Mouse (Mus musculus): ENCODE data around the gene Morn4. TPM values are rescaled to one million over a fixed set of nuclear protein-coding genes. Genes with fewer than 3 reads are reported as not detected.
"Not testable (repeated sequence)": the region's sequence is repeated elsewhere in the genome, so short reads cannot be mapped to it uniquely, and the experiment has no call there.

Gene Morn4
- total and polyA plus RNA-seq, 2 experiments from 2014 or later, result 47.5 to 122 TPM

DNA sequence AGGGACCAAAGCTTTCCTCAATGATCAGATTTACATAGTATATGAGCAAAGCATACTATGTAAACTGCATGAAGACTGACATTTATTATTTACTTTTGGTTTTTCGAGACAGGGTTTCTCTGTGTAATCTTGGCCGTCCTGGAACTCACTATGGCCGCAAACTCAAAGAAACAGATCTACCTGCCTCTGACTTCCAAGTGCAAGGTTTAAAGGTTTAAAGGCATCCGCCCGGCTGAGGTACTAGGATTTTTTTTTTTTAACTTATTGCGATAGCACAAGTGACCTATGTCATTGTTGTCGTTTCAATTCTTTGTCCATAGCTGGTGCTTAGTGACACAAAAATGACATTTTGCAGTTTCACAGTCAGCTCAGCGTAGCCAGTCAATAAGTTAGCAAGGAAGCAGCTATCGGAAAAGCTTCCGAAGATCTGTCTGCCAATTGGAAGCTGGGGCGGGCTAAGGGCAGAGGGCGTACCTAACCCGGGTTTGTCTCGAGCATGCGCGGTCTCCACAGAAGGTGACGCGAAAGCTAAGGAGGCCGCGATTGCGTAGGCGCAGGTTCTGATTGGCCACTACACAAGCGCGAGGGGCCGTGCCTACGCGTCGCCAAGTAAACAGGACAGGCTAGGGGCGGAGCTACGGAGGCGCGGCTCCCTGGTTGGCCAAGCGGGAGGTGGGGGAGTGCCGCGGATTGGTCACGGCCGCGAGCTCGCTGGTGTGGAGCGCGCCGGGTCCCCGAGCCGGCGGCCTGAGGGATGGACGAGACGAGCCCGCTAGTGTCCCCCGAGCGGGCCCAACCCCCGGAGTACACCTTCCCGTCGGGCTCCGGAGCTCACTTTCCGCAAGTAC lies 3.8 kb upstream of the Morn4 start, which contains the start of gene Pi4k2a:
Gene Pi4k2a (plus strand): TSS at position 723 of the 848 bp plus-strand sequence.
- H3K36me3 ChIP-seq (ENCODE audit: insufficient read depth, low read length), result no peaks in the 10 kb centered on the region
- DNase-seq (ENCODE audit: low spot score) (peak; percentile 100), ATAC-seq (ENCODE audit: low FRiP score) (peak; percentile 98)
- H3K9me3 ChIP-seq (ENCODE audit: low read length), result no peaks in the 10 kb centered on the region
- peak within 1 kb of the TSS; percentile 89 for H3K27ac ChIP-seq (ENCODE audit: low read depth, low read length)
- peak within 1 kb of the TSS; percentile 97 for H3K4me3 ChIP-seq (ENCODE audit: low read depth, low read length)
- H3K4me1 ChIP-seq (ENCODE audit: insufficient read depth, low read length), result no peaks in the 10 kb centered on the region; the same call in 1 of the 2 replicates
- peak within 1 kb of the TSS; percentile 86 for H3K9ac ChIP-seq (replicated peaks; ENCODE audit: low read length, poor library complexity, severe bottlenecking)
- peak within 1 kb of the TSS; percentile 84 for H3K4me2 ChIP-seq (ENCODE audit: low read depth, low read length, poor library complexity, severe bottlenecking)
- no peaks in the 10 kb centered on the region for H3K27me3 ChIP-seq (ENCODE audit: insufficient read depth, low read length)
- TF ChIP-seq CTCF (IDR thresholded peaks at IDR 0.05), result peak; percentile 26; the same call in 1 of the 2 replicates
- 1% methylated on average over 46 of the region's 55 CpGs for WGBS

DNA sequence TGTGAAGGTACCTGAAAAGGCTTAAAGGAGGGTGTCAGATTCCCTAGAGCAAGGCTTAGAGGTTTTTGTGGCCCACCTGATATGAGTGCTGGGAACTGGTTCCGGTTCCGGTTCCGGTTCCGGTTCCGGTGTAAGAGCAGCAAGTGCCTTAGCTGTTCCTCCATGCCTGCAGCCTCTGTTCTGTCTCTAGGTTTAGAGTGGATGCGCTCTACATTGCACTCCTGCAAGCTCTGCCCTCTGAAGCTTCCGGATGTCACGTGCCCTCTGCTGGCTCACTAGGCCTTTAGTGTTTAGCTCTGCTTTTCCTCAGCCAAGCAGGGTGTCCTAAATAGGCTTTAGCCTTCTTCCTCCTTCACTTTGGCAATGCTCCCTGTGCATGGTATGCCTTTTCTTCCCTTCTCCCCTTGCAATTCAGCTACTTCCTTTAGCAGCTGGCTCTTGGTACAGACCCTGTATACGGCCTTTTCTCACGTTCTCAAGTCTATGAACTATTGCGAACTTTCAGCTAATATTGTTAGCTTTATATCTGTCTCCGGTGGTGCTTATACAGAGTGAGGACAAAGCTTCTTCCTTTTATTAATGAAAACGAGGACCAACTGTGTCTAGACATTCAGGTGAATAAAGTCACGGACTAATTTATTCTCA lies 3.1 kb upstream of the Morn4 start:
- Histone ChIP-seq H3K4me1 (ENCODE audit: insufficient read depth, low read length) (no peaks in the 10 kb centered on the region; the same call in 1 of the 2 replicates), H3K9me3 (ENCODE audit: low read length) (no peaks in the 10 kb centered on the region), H3K27me3 (ENCODE audit: insufficient read depth, low read length) (no peaks in the 10 kb centered on the region), H3K27ac (ENCODE audit: low read depth, low read length) (peak overlapping the region; percentile 79), H3K36me3 (ENCODE audit: insufficient read depth, low read length) (no peaks in the 10 kb centered on the region), H3K4me3 (ENCODE audit: low read depth, low read length) (peak overlapping the region; percentile 97), H3K4me2 (ENCODE audit: low read depth, low read length, poor library complexity, severe bottlenecking) (peak overlapping the region; percentile 60), H3K9ac (replicated peaks; ENCODE audit: low read length, poor library complexity, severe bottlenecking) (peak overlapping the region; percentile 8; the same call in 1 of the 2 replicates)
- no peak for TF ChIP-seq CTCF (IDR thresholded peaks at IDR 0.05)
- WGBS, result 13% methylated on average over 14 of the region's 14 CpGs
- DNase-seq (ENCODE audit: low spot score) (peak; percentile 68), ATAC-seq (ENCODE audit: low FRiP score) (no peak)

DNA sequence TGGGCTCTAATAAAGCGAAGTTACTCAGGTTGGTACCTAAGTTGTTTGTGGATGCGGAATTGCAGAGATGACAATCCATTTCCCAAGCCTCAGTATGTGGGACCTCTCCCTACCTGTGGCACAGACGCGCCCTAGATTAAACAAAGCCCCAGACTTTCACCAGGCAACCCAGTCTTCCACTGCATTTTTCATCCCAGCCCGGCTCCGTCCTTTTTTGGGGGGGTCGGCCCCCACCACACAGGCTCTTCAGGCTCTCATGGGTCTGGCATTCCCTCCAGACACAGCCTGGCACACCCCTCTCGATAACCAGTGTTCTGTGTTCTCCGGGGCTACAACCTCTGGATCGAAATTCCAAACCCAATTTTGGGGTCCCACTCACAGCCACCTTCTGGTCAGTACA lies 467 bp downstream of the Morn4 start:
- 0 out of 2 replicates have a peak, but pooled peaks have one; percentile 0 for ATAC-seq (ENCODE audit: low FRiP score)
- no peak for DNase-seq (ENCODE audit: low spot score)
- peak overlapping the region; percentile 77 for H3K27ac ChIP-seq (ENCODE audit: low read depth, low read length)

DNA sequence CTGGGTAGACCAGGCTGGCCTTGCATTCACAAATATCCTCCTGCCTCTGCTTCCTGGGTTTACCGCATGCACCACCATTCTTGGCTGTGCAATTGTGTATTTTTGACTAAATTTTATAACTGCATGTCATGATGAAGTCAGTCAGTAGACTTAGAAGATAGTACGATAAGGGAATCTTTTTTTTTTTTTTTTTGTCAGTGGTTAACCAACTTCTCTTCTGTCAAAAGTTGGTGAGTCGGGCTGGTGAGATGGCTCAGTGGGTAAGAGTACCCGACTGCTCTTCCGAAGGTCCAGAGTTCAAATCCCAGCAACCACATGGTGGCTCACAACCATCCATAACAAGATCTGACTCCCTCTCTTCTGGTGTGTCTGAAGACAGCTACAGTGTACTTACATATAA lies 4.5 kb downstream of the Morn4 start:
- peaks cover 17% of the 10 kb centered on the region for H3K36me3 ChIP-seq (ENCODE audit: insufficient read depth, low read length)
- H3K9me3 ChIP-seq (ENCODE audit: low read length); ATAC-seq (ENCODE audit: low FRiP score); H3K9ac ChIP-seq (replicated peaks; ENCODE audit: low read length, poor library complexity, severe bottlenecking); DNase-seq (ENCODE audit: low spot score); H3K27ac ChIP-seq (ENCODE audit: low read depth, low read length); H3K4me2 ChIP-seq (ENCODE audit: low read depth, low read length, poor library complexity, severe bottlenecking); H3K4me1 ChIP-seq (ENCODE audit: insufficient read depth, low read length); H3K4me3 ChIP-seq (ENCODE audit: low read depth, low read length); H3K27me3 ChIP-seq (ENCODE audit: insufficient read depth, low read length): not testable (repeated sequence)
- WGBS, result 96% methylated on average over 5 of the region's 5 CpGs

More for the DNA sequence above, 467 bp downstream of the Morn4 start:
- peak overlapping the region; percentile 72 for H3K4me3 ChIP-seq (ENCODE audit: low read depth, low read length)
- no peak for TF ChIP-seq CTCF (IDR thresholded peaks at IDR 0.05)
- H3K36me3 ChIP-seq (ENCODE audit: insufficient read depth, low read length), result no peaks in the 10 kb centered on the region
- 4% methylated on average over 10 of the region's 10 CpGs for WGBS
- no peaks in the 10 kb centered on the region for H3K4me1 ChIP-seq (ENCODE audit: insufficient read depth, low read length)
- H3K9ac ChIP-seq (replicated peaks; ENCODE audit: low read length, poor library complexity, severe bottlenecking), result peak overlapping the region; percentile 86
- H3K4me2 ChIP-seq (ENCODE audit: low read depth, low read length, poor library complexity, severe bottlenecking), result peak overlapping the region; percentile 72
- H3K27me3 ChIP-seq (ENCODE audit: insufficient read depth, low read length), result no peaks in the 10 kb centered on the region
- H3K9me3 ChIP-seq (ENCODE audit: low read length), result no peaks in the 10 kb centered on the region

DNA sequence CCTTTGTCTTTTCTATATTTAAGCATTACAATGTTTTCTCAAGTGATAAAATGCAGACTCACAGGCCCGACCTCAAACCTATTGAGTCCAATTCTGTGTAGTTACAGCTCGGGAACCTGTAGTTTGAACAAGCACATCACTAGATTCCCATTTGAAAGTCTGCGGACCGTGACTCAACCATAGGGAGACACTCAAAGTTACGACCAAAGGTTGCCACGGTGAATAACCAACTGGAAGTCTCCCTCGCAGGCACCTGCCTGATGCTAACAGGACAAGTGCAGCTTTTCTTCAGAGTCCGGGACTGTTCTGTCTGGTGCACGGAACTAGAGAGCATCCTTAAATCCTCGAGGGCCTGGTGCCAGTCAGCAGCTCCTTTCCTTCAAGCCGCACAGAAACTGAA lies 5.7 kb downstream of the Morn4 start:
- ATAC-seq (ENCODE audit: low FRiP score) (no peak), DNase-seq (ENCODE audit: low spot score) (no peak)
- H3K36me3 ChIP-seq (ENCODE audit: insufficient read depth, low read length), result peaks cover 28% of the 10 kb centered on the region
- H3K9me3 ChIP-seq (ENCODE audit: low read length), result no peaks in the 10 kb centered on the region
- no peak overlapping the region for H3K4me2 ChIP-seq (ENCODE audit: low read depth, low read length, poor library complexity, severe bottlenecking)
- WGBS, result 69% methylated on average over 11 of the region's 11 CpGs
- no peak overlapping the region for H3K27ac ChIP-seq (ENCODE audit: low read depth, low read length)
- H3K4me1 ChIP-seq (ENCODE audit: insufficient read depth, low read length), result no peaks in the 10 kb centered on the region
- no peaks in the 10 kb centered on the region for H3K27me3 ChIP-seq (ENCODE audit: insufficient read depth, low read length)
- TF ChIP-seq CTCF (IDR thresholded peaks at IDR 0.05), result no peak
- H3K4me3 ChIP-seq (ENCODE audit: low read depth, low read length), result no peak overlapping the region
- no peak overlapping the region for H3K9ac ChIP-seq (replicated peaks; ENCODE audit: low read length, poor library complexity, severe bottlenecking)

DNA sequence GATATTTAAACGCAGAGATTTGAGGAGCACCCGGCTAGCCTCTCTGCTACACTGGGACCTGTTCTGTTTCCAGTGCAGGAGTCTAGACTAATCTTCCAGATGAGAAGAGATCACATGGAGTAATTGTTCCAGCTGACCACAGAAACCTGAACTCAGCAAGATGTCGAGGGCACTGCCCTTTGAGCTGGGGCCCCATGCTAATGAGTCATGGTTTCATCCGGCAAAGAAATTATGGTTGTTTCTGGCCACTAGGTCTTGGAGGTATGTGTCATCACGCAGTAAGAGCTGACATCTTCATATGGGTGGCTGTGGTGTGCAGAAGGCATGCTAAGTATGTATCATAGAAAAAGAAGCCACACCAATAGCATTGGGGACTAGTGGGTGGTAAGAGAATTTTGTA lies 6.2 kb downstream of the Morn4 start:
- no peak for DNase-seq (ENCODE audit: low spot score)

More for the DNA sequence above, 6.2 kb downstream of the Morn4 start:
- Histone ChIP-seq H3K4me1 (ENCODE audit: insufficient read depth, low read length) (no peaks in the 10 kb centered on the region), H3K4me3 (ENCODE audit: low read depth, low read length) (no peak overlapping the region), H3K4me2 (ENCODE audit: low read depth, low read length, poor library complexity, severe bottlenecking) (no peak overlapping the region), H3K9ac (replicated peaks; ENCODE audit: low read length, poor library complexity, severe bottlenecking) (no peak overlapping the region), H3K27ac (ENCODE audit: low read depth, low read length) (no peak overlapping the region), H3K9me3 (ENCODE audit: low read length) (no peaks in the 10 kb centered on the region), H3K36me3 (ENCODE audit: insufficient read depth, low read length) (peaks cover 34% of the 10 kb centered on the region), H3K27me3 (ENCODE audit: insufficient read depth, low read length) (no peaks in the 10 kb centered on the region)
- WGBS, result 80% methylated on average over 5 of the region's 5 CpGs
- TF ChIP-seq CTCF (IDR thresholded peaks at IDR 0.05), result no peak
- ATAC-seq (ENCODE audit: low FRiP score), result no peak
